Mouse (Mus musculus) kidney, adult 8-10 months (tissue): ENCODE measurements at regions not wholly inside any gene's neighbourhood (a gene's known extent, or its start where the extent isn't known, plus 50 kb on each side); places are given as distances from the start of the nearest gene placed in this dataset.

Experiments
- DNase-seq, 2 experiments: peaks; one replicate each; pipeline ENCODE4 v3.0.0; 2022

DNA sequence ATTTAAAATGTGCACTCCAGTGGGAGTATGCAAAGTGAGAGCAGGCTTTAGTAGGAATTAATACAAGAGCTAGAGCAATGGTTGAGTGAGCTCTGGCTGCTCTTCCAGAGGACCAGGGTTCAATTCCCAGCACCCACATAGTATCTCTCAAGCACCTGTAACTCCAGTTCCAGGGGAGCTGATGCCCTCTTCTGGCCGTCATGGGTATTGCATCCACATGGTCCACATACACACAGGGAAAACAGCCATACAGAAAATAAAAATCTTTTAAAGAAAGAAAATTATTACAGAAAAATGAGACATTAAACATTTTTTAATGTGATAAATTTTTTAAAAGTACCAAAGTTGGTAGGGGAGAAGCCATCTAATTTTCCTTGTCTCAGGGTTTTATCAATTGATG is 196.3 kb downstream of the Cdc5l start:
- no peak for DNase-seq

DNA sequence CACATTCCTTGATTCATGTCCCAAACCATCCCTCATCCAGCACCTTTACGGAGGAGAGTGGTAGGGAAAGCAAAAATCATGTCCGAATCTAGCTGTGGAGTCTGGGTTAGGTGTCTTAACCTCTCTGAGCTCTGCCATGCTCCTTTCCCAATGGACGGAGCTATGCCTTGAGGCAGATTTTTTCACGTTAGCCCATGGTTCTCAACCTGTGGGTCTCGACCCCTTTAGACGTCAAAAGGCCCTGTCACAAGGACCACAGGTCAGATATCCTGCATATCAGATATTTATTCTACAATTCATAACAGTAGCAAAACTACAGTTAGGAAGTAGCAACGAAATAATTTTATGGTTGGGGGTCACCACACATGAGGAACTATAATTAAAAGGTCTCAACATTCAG is 198.1 kb downstream of the Cdc5l start:
- DNase-seq, result no peak

GRCm38 (mm10) chr17:45232874-45233273 is 200.7 kb downstream of the Cdc5l start:
- DNase-seq, result no peak

DNA sequence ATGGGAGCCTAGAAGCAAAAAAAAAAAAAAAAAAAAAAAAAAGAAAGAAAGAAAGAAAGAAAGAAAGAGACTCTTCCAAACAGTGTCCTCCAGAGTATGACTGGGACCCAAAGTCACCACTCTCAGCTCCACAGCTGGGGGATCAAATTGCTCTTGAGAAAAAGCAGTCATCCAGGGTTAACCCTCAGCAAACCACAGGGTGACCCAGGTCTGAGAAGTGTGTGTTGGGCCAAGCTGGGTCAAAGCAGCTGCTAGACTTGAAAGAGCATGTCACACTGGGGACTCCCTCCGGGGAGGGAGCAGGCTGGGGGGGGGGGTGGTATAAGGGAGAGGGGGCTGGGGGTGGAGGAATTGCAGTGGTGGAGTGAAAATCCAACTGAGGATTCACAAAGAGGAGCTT is 206.3 kb downstream of the Cdc5l start:
- DNase-seq, result no peak

- DNase-seq, result no peak
Observed at GRCm38 (mm10) chr17:45226486-45226885, 207.1 kb downstream of the Cdc5l start.

DNA sequence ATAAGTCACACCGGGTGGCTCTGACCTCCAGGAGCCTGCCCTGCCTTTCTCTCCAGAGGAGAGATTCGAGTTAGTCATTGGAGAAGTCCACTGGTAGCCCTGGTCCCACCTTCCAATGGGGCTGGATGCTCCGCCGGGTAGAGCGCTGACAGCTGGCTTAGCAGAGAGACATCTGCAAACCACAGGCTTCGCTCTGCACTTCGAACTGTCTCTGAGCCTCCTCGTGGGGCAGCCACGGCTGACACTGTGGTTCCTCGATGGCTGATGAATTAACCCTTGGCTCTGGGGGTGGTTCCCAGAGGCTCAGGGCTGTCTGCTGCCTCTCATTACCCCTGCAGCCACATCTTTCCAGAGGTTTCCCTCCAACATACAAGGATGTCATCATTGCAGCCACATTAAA is 211.9 kb downstream of the Cdc5l start:
- DNase-seq, result peak in 1 of 2 experiments; percentile 28

GRCm38 (mm10) chr17:45217126-45217525 is 216.4 kb downstream of the Cdc5l start:
- no peak for DNase-seq

GRCm38 (mm10) chr17:45215067-45216049 is 218.2 kb downstream of the Cdc5l start:
- DNase-seq, result no peak

- peak in 1 of 2 experiments; percentile 18 for DNase-seq
Observed at GRCm38 (mm10) chr17:45210984-45211383, 222.6 kb downstream of the Cdc5l start.

- no peak for DNase-seq
Observed at GRCm38 (mm10) chr17:45209387-45209663, 224.2 kb downstream of the Cdc5l start.

- no peak for DNase-seq
Observed at GRCm38 (mm10) chr17:45208596-45209386, 224.7 kb downstream of the Cdc5l start.

DNA sequence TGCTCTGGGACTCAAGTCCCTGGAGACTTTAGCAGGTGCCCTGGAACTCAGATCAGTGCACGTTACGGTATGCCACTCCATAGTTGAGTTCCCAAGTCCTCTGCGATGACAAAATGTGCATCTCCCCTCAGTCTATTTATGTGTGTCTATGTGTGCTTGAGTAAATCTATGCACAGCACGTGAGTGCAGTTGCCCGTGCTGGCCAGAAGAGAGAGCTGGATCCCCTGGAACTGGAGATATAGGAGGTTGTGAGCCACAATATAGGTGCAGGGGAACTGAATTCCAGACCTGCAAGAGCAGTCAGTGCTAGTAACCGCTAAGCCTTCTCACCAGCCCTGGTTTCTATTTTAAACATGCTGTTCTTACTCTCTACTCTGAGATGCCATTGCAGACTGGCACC is 237.8 kb downstream of the Cdc5l start:
- no peak for DNase-seq

GRCm38 (mm10) chr17:45194786-45195281 is 238.7 kb downstream of the Cdc5l start:
- DNase-seq, result no peak

- DNase-seq, result no peak
Observed at GRCm38 (mm10) chr17:45193456-45194025, 240.0 kb downstream of the Cdc5l start.

- DNase-seq, result no peak
Observed at GRCm38 (mm10) chr17:45187402-45187801, 246.1 kb downstream of the Cdc5l start.

- DNase-seq, result no peak
Observed at GRCm38 (mm10) chr17:45176340-45176739, 257.2 kb downstream of the Cdc5l start.

- no peak for DNase-seq
Observed at GRCm38 (mm10) chr17:45169257-45169994, 264.1 kb downstream of the Cdc5l start.
